8 mouse cellular contexts compared by ENCODE assay signal in genomic region chr4:150488767-150489166, GRCm38 (mm10).
DNase-seq lines count a peak whose midpoint lies in the region; ATAC-seq lines count a peak whose summit lies in the region.

No protein-coding gene starts in this region.

- 88% methylated on average over 4 of the region's 4 CpGs for WGBS in midbrain, embryonic 11.5 days
- WGBS in midbrain, embryonic 10.5 days: 91% methylated on average over 4 of the region's 4 CpGs
- 38% methylated on average over 4 of the region's 4 CpGs for WGBS in intestine, embryonic 16.5 days
- 74% methylated on average over 4 of the region's 4 CpGs for WGBS in neural tube, embryonic 12.5 days

- peaks cover 14% of the 10 kb centered on the region for H3K4me1 ChIP-seq in midbrain, embryonic 11.5 days (ENCODE audit: control insufficient read depth, insufficient read depth, low read length)
- H3K4me1 ChIP-seq in midbrain, embryonic 10.5 days: peaks cover 23% of the 10 kb centered on the region
- H3K4me1 ChIP-seq in intestine, embryonic 16.5 days (ENCODE audit: control insufficient read depth, insufficient read depth, low read length): peaks cover 36% of the 10 kb centered on the region
- peaks cover 22% of the 10 kb centered on the region for H3K4me1 ChIP-seq in neural tube, embryonic 12.5 days

- no peak overlapping the region for H3K4me3 ChIP-seq in midbrain, embryonic 11.5 days (ENCODE audit: low read depth, low read length)
- no peak overlapping the region for H3K4me3 ChIP-seq in midbrain, embryonic 10.5 days
- H3K4me3 ChIP-seq in intestine, embryonic 16.5 days (ENCODE audit: low read length): peak overlapping the region; percentile 35
- no peak overlapping the region for H3K4me3 ChIP-seq in neural tube, embryonic 12.5 days

- DNase-seq in cerebellum, adult 9-10 months: peak; percentile 46
- no peak for DNase-seq in cerebellum, postnatal 10 days
- no peak for DNase-seq in midbrain, embryonic 11.5 days (ENCODE audit: low spot score, missing footprints)
- DNase-seq in midbrain, embryonic 10.5 days (ENCODE audit: low spot score): no peak
- no peak for DNase-seq in gastrocnemius, postnatal 4 days (ENCODE audit: low spot score in 2 of 2)
- DNase-seq in gastrocnemius, postnatal 25 days: no peak

- no peaks in the 10 kb centered on the region for H3K9me3 ChIP-seq in midbrain, embryonic 11.5 days (ENCODE audit: control insufficient read depth, low read length)
- H3K9me3 ChIP-seq in midbrain, embryonic 10.5 days (replicated peaks): no peaks in the 10 kb centered on the region
- H3K9me3 ChIP-seq in intestine, embryonic 16.5 days (ENCODE audit: control insufficient read depth, low read length): no peaks in the 10 kb centered on the region
- H3K9me3 ChIP-seq in neural tube, embryonic 12.5 days: no peaks in the 10 kb centered on the region

- 0 out of 2 replicates have a peak overlapping the region, but pooled peaks have one; percentile 3 for H3K27ac ChIP-seq in midbrain, embryonic 11.5 days (ENCODE audit: low read depth, low read length)
- H3K27ac ChIP-seq in midbrain, embryonic 10.5 days (replicated peaks): no peak overlapping the region
- peak overlapping the region; percentile 68 for H3K27ac ChIP-seq in intestine, embryonic 16.5 days (ENCODE audit: low read length)
- H3K27ac ChIP-seq in neural tube, embryonic 12.5 days: no peak overlapping the region

- no peak for ATAC-seq in midbrain, embryonic 11.5 days (ENCODE audit: low FRiP score)
- ATAC-seq in intestine, embryonic 16.5 days: no peak
- no peak for ATAC-seq in neural tube, embryonic 12.5 days (ENCODE audit: low FRiP score, low read depth)

- H3K27me3 ChIP-seq in midbrain, embryonic 11.5 days (ENCODE audit: control insufficient read depth, insufficient read depth, low read length): no peaks in the 10 kb centered on the region
- no peaks in the 10 kb centered on the region for H3K27me3 ChIP-seq in midbrain, embryonic 10.5 days (ENCODE audit: low read depth, poor library complexity, severe bottlenecking)
- H3K27me3 ChIP-seq in intestine, embryonic 16.5 days (replicated peaks; ENCODE audit: control insufficient read depth, insufficient read depth, low read length): no peaks in the 10 kb centered on the region
- H3K27me3 ChIP-seq in neural tube, embryonic 12.5 days (replicated peaks): no peaks in the 10 kb centered on the region

- no peak overlapping the region for H3K9ac ChIP-seq in midbrain, embryonic 11.5 days (ENCODE audit: low read length)
- peak overlapping the region; percentile 50 for H3K9ac ChIP-seq in intestine, embryonic 16.5 days (ENCODE audit: low read depth, low read length)
- peak overlapping the region; percentile 5; the same call in 1 of the 2 replicates for H3K9ac ChIP-seq in neural tube, embryonic 12.5 days

- peak overlapping the region; percentile 40 for H3K4me2 ChIP-seq in midbrain, embryonic 11.5 days
- H3K4me2 ChIP-seq in intestine, embryonic 16.5 days (ENCODE audit: low read depth, low read length): peak overlapping the region; percentile 49
- peak overlapping the region; percentile 51 for H3K4me2 ChIP-seq in neural tube, embryonic 12.5 days (replicated peaks)

- no peaks in the 10 kb centered on the region for H3K36me3 ChIP-seq in midbrain, embryonic 11.5 days (ENCODE audit: control insufficient read depth, insufficient read depth, low read length)
- H3K36me3 ChIP-seq in midbrain, embryonic 10.5 days: peaks cover 8% of the 10 kb centered on the region
- no peaks in the 10 kb centered on the region for H3K36me3 ChIP-seq in intestine, embryonic 16.5 days (ENCODE audit: control insufficient read depth, insufficient read depth, low read length)
- peaks cover 4% of the 10 kb centered on the region; the same call in 1 of the 2 replicates for H3K36me3 ChIP-seq in neural tube, embryonic 12.5 days

Comparison
In these comparisons a context has a peak if more than half of its experiments do, and no peak if none do; other contexts are left out.
1. H3K27ac ChIP-seq: peak in midbrain, embryonic 11.5 days (single experiment) and intestine, embryonic 16.5 days (single experiment); none in midbrain, embryonic 10.5 days (single experiment) and neural tube, embryonic 12.5 days (single experiment).
2. Peak in every context shown above with its lines, with median percentiles within 50 percentile points of each other: H3K4me2 ChIP-seq.